Mouse (Mus musculus) megakaryocyte, embryonic 14.5 days (primary cell): ENCODE measurements around the gene Tmem163.

ENCODE experiments used
- FLI1 ChIP-seq: IDR thresholded peaks from 2 replicates; pipeline ENCODE4 v1.6.1; 2012; ENCODE audit warnings: low read length, inconsistent platforms, mixed read lengths
- GATA1 ChIP-seq: IDR thresholded peaks from 3 replicates; pipeline ENCODE4 v1.6.1; 2012; ENCODE audit warnings: mixed read lengths, low read length, inconsistent platforms, borderline replicate concordance

- TF ChIP-seq GATA1 (no peak), FLI1 (no peak)
These were observed 69.0 kb downstream of the Tmem163 start for GRCm38 (mm10) chr1:127610378-127610777.
